In genomic region chr2:71054716-71055115, GRCm38 (mm10) we compare ENCODE assay signal across 8 mouse cellular contexts. TPM values are rescaled to one million over a fixed set of nuclear protein-coding genes. Genes with fewer than 3 reads are reported as not detected.
DNase-seq lines count a peak whose midpoint lies in the region; ATAC-seq and TF ChIP-seq lines count a peak whose summit lies in the region.

No protein-coding gene starts in this region.

- peak overlapping the region; percentile 83 for H3K4me3 ChIP-seq in kidney, postnatal 0 days (replicated peaks; ENCODE audit: low read depth, low read length)
- H3K4me3 ChIP-seq in hindbrain, embryonic 15.5 days: peak overlapping the region; percentile 86
- H3K4me3 ChIP-seq in myocyte: peak overlapping the region; percentile 88

- H3K4me1 ChIP-seq in kidney, postnatal 0 days (replicated peaks; ENCODE audit: insufficient read depth, low read length): no peaks in the 10 kb centered on the region
- H3K4me1 ChIP-seq in hindbrain, embryonic 15.5 days (replicated peaks): peaks cover 17% of the 10 kb centered on the region

- DNase-seq in kidney, postnatal 0 days (ENCODE audit: low spot score): no peak
- no peak for DNase-seq in kidney, postnatal 10 days
- DNase-seq in brain, adult 2 months (ENCODE audit: low read depth, low spot score): peak; percentile 26
- no peak for DNase-seq in urinary bladder, postnatal 4 days (ENCODE audit: low spot score in 2 of 2)
- DNase-seq in B cell, adult 2 months: no peak
- DNase-seq in frontal cortex, postnatal 10 days (ENCODE audit: low spot score in 2 of 2): no peak

- ATAC-seq in kidney, postnatal 0 days (replicated peaks; ENCODE audit: low FRiP score, low read depth): no peak
- ATAC-seq in hindbrain, embryonic 15.5 days (ENCODE audit: low FRiP score, low read depth): no peak

- peak overlapping the region; percentile 82; the same call in 1 of the 2 replicates for H3K9ac ChIP-seq in kidney, postnatal 0 days (ENCODE audit: low read depth, low read length)
- H3K9ac ChIP-seq in hindbrain, embryonic 15.5 days: peak overlapping the region; percentile 89

- H3K9me3 ChIP-seq in kidney, postnatal 0 days (replicated peaks; ENCODE audit: low read length): no peaks in the 10 kb centered on the region
- H3K9me3 ChIP-seq in hindbrain, embryonic 15.5 days: no peaks in the 10 kb centered on the region

- TF ChIP-seq POLR2A in myocyte (IDR thresholded peaks at IDR 0.05; ENCODE audit: insufficient read length, low read depth): no peak

- H3K27me3 ChIP-seq in kidney, postnatal 0 days (ENCODE audit: insufficient read depth, low read length): no peaks in the 10 kb centered on the region
- no peaks in the 10 kb centered on the region for H3K27me3 ChIP-seq in hindbrain, embryonic 15.5 days
- H3K27me3 ChIP-seq in myocyte (ENCODE audit: control insufficient read depth, insufficient read depth, insufficient read length): no peaks in the 10 kb centered on the region

- TF ChIP-seq CTCF in kidney, postnatal 0 days (IDR thresholded peaks at IDR 0.05; ENCODE audit: low read depth): no peak

- H3K79me2 ChIP-seq in myocyte (ENCODE audit: control insufficient read depth, insufficient read depth): no peaks in the 10 kb centered on the region

- H3K27ac ChIP-seq in kidney, postnatal 0 days: peak overlapping the region; percentile 82; the same call in 1 of the 2 replicates
- H3K27ac ChIP-seq in hindbrain, embryonic 15.5 days (replicated peaks): peak overlapping the region; percentile 70; the same call in 1 of the 2 replicates

- WGBS in kidney, postnatal 0 days: 26% methylated on average over 9 of the region's 9 CpGs
- WGBS in hindbrain, embryonic 15.5 days: 42% methylated on average over 9 of the region's 9 CpGs

- H3ac ChIP-seq in myocyte (ENCODE audit: control insufficient read depth, insufficient read length): no peak overlapping the region

- peak overlapping the region; percentile 90 for H3K4me2 ChIP-seq in kidney, postnatal 0 days (ENCODE audit: low read length)
- peak overlapping the region; percentile 84 for H3K4me2 ChIP-seq in hindbrain, embryonic 15.5 days
- peak overlapping the region; percentile 83 for H3K4me2 ChIP-seq in myocyte (ENCODE audit: low read depth)

- no peaks in the 10 kb centered on the region for H3K36me3 ChIP-seq in kidney, postnatal 0 days (ENCODE audit: insufficient read depth, low read length)
- 0 out of 2 replicates have a peak, but pooled peaks cover 2% of the 10 kb centered on the region for H3K36me3 ChIP-seq in hindbrain, embryonic 15.5 days
- no peaks in the 10 kb centered on the region for H3K36me3 ChIP-seq in myocyte (ENCODE audit: control insufficient read depth, insufficient read depth)

TF ChIP-seq in myocyte, 11 proteins besides CTCF, POLR2A, EP300 and RAD21:
- TF ChIP-seq TCF3 (IDR thresholded peaks at IDR 0.05; ENCODE audit: insufficient read length, low read depth): no peak
- no peak for TF ChIP-seq CEBPB (IDR thresholded peaks at IDR 0.05; ENCODE audit: insufficient read depth, poor library complexity, severe bottlenecking)
- no peak for TF ChIP-seq USF1 (IDR thresholded peaks at IDR 0.05; ENCODE audit: low read depth)
- no peak for TF ChIP-seq POLR2AphosphoS2 (IDR thresholded peaks at IDR 0.05; ENCODE audit: insufficient read length, low read depth)
- TF ChIP-seq REST (IDR thresholded peaks at IDR 0.05; ENCODE audit: insufficient read depth, insufficient read length): no peak
- no peak for TF ChIP-seq SRF (IDR thresholded peaks at IDR 0.05; ENCODE audit: control insufficient read depth, insufficient read length, low read depth)
- TF ChIP-seq TCF12 (IDR thresholded peaks at IDR 0.05; ENCODE audit: insufficient read depth, poor library complexity, severe bottlenecking): no peak
- no peak for TF ChIP-seq MYOG (IDR thresholded peaks at IDR 0.05; ENCODE audit: control insufficient read depth in 1 of 3, insufficient read depth in 1 of 3, insufficient read length in 2 of 3, low read depth in 2 of 3)
- no peak for TF ChIP-seq E2F4 (IDR thresholded peaks at IDR 0.05; ENCODE audit: insufficient read depth)
- TF ChIP-seq MAX (IDR thresholded peaks at IDR 0.05; ENCODE audit: low read depth): no peak
- no peak for TF ChIP-seq MYOD1 (IDR thresholded peaks at IDR 0.05; ENCODE audit: control insufficient read depth in 1 of 3, insufficient read length in 2 of 3, low read depth in 2 of 3)

RNA-seq across cellular contexts. Expression of gene Dcaf17, which starts 0.4 kb away (rescaled TPM):
- 27.3 and 33.6 TPM in 2 replicates for polyA plus RNA-seq in kidney, postnatal 0 days (2015; fragmentation: Nextera tagmentation; extraction: Ambion mirVana)
- 30.2 and 33.3 TPM in 2 replicates for polyA plus RNA-seq in hindbrain, embryonic 15.5 days (2015; fragmentation: Nextera tagmentation; extraction: Ambion mirVana)
- polyA plus RNA-seq in myocyte (2012; fragmentation: generic; extraction: Trizol): 1.9 TPM

RNA-seq across cellular contexts. Expression of gene Mettl8, which starts 0.7 kb away (rescaled TPM):
- 14.5 and 15.7 TPM in 2 replicates for polyA plus RNA-seq in kidney, postnatal 0 days (2015; fragmentation: Nextera tagmentation; extraction: Ambion mirVana)
- 10.5 and 12.5 TPM in 2 replicates for polyA plus RNA-seq in hindbrain, embryonic 15.5 days (2015; fragmentation: Nextera tagmentation; extraction: Ambion mirVana)
- 7.8 TPM for polyA plus RNA-seq in myocyte (2012; fragmentation: generic; extraction: Trizol)
